Mouse (Mus musculus): ENCODE data around the gene Gmcl1. TPM values are rescaled to one million over a fixed set of nuclear protein-coding genes. Genes with fewer than 3 reads are reported as not detected.

Gene Gmcl1
- total RNA-seq, 2 experiments from 2014 or later: 3.4 to 3.8 TPM

DNA sequence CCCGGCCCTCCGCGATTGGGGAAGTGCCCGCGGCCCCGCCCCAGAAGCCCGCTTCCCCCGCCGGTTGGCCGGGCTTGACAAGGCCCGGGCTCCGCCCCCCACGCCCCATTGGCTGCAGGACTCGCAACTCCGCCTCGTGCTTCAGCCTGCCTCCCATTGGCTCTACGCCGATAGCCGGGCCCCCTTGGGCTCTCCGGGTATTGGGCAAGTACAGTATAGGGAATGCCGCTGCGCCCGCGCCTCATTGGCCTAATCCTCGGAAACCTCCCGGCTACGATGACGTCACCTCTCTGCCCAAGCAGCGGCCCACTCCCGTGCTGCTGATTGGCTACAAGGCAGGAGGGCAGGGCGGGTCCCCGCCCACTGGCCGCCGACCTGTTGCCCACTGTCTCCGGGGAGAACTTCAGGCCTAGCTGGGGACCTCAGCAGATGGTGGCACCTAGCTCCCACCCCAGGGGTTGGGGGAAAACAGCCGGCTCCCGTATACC lies 63.9 kb downstream of the Gmcl1 start:
- peak; percentile 100 for DNase-seq
- intact Hi-C loops (cut with DNase I; ENCODE audit: low total_unique reads): no loop called here

DNA sequence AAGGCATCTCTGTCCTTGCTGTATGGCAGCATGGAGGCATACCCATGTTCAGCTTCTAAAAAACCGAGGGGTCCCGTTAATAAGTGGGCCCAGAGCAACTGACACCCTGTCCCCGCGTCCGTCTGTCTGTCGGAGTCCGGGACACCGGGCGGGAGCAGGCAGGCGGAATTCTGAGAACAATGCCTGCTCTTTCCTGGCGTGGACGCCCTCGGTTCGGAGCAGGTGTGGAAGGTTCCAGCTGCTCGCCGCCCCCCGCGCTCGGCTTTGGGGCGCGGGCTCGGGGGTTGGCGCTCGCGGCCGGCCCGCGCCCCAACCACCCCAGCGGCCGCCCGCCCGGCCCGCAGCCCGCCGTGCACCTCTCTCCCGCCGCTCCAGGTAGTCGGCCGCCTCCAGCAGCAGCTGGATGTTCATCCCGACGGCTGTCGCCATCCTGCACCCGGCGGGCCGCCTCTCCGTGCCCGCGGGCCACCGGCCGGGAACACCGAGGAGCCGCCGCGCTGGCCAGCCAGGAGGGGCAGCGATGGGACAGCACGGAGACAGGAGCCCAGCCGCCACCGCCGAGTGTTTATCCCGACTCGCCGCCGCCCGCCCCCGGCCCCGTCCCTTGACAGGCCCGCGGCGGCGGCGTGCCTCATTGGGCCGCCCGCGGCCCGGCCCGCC lies 64.5 kb downstream of the Gmcl1 start, which contains the start of gene Mxd1:
TSS of gene Mxd1 (minus strand) at position 582 of the 660 bp plus-strand sequence.
- DNase-seq: peak; percentile 35
- intact Hi-C loops (cut with DNase I; ENCODE audit: low total_unique reads): no loop called here

DNA sequence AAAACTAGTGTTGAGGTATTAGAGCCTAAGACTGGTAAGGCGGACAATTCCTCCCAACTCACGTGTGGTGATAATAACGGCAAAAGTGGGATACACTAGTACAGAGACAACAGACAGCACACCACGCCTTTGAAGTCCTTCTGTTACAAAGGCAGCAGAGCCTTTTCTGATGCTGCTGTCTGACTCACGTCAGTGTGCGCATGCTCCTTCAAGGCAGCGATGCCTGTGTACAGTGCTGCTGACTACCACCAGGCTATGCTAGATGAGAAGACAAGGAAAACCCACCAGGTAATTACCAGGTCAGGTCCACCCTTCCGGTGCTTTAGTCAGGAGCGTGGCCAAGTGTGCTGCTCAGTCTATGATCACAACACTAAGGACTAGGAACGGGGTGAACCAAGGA lies 66.1 kb downstream of the Gmcl1 start:
- intact Hi-C loops (cut with DNase I; ENCODE audit: low total_unique reads): no loop called here
- DNase-seq: no peak

GRCm38 (mm10) chr6:86665560-86666307 lies 67.4 kb downstream of the Gmcl1 start:
- DNase-seq: no peak

GRCm38 (mm10) chr6:86665076-86665475 lies 68.1 kb downstream of the Gmcl1 start:
- DNase-seq: no peak
- intact Hi-C loops (cut with DNase I; ENCODE audit: low total_unique reads): no loop called here

More at GRCm38 (mm10) chr6:86665560-86666307, 67.4 kb downstream of the Gmcl1 start:
- intact Hi-C loops (cut with DNase I; ENCODE audit: low total_unique reads): no loop called here

- intact Hi-C loops (cut with DNase I; ENCODE audit: low total_unique reads): no loop called here
- DNase-seq: no peak
Observed at GRCm38 (mm10) chr6:86660161-86660877, 72.9 kb downstream of the Gmcl1 start.

- DNase-seq: no peak
- intact Hi-C loops (cut with DNase I; ENCODE audit: low total_unique reads): no loop called here
Observed at GRCm38 (mm10) chr6:86658501-86658900, 74.7 kb downstream of the Gmcl1 start.

GRCm38 (mm10) chr6:86654270-86654916 lies 78.8 kb downstream of the Gmcl1 start:
- DNase-seq: no peak
- intact Hi-C loops (cut with DNase I; ENCODE audit: low total_unique reads): no loop called here

DNA sequence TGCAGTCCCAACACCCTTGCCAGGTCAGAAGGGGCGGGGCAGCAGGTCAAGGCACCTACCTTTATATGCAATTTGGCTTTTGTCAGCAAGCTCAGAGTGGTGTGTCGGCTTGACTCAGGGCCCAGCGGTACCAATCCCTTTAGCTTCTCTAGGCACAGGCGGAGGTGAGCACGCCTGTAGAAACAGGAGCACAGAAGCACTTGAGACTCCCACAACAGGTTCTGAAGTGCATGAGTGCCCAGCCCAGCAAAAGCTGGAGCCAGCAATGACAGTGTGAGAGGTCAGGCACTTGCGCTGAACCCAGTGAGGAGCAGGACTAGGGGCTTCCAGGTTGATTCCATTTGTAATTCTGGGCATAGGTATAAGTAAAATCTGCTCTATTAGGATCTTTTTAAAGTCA lies 80.2 kb downstream of the Gmcl1 start:
- no peak for DNase-seq
- intact Hi-C loops (cut with DNase I; ENCODE audit: low total_unique reads): no loop called here

GRCm38 (mm10) chr6:86646143-86646542 lies 87.0 kb downstream of the Gmcl1 start:
- intact Hi-C loops (cut with DNase I; ENCODE audit: low total_unique reads): no loop called here

DNA sequence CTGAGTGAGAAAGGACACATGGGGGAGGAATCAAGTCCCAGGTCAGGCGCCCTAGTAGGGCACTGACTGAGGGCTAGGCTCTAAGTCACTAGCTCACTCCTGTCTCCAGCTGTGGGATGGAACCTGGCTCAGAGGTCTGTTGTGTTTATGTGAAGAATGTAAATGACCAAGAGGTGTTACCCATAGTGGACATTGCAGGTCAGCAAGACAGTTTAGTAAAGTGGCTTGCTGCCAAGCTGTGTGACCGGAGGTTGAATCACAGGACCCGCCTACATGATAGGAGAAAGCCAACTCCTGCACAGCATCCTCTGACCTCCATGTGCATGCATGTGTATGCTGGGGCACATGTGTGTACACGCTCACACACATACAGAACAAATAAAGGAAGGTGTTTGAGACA lies 87.6 kb downstream of the Gmcl1 start:
- intact Hi-C loops (cut with DNase I; ENCODE audit: low total_unique reads): no loop called here
- DNase-seq: no peak

More at GRCm38 (mm10) chr6:86646143-86646542, 87.0 kb downstream of the Gmcl1 start:
- no peak for DNase-seq

DNA sequence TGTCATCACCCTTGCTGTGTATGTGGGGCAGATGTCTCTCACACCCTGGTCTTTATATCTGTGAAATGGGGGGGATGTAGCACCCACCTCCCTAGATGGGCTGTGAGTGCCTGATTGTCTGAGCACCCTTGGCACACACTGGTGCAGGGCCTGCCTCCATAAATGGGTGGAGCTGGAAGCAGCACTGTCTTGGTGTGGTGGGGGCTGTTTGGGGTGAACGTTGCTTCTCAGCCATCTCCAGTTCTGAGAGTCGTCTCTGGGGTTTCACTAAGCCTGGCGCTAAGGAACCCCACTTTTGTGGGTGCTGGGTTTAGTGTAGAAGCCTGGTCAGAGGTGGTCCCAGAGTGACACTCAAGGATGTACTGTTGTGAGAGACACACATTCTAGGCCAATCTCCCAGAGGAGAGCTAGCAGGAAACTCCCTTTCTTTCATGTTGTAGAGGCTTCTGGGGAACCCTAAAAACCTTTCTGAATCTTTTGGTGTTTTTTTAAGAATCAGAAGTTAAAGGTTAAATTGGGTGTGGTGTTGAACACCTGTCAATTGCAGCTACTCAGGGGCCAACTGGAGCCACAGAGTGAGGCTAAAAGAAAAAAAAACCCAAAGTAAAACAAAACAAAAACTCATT lies 88.3 kb downstream of the Gmcl1 start:
- DNase-seq: no peak
- intact Hi-C loops (cut with DNase I; ENCODE audit: low total_unique reads): no loop called here

Other genes with a start within 250 kb of the Gmcl1 start
- 100 to 1,000 TPM; 128 to 164 TPM for gene Pcbp1, start 207.1 kb downstream of the Gmcl1 start, total RNA-seq (2021)
- under 1 TPM in 1 of 2 experiments, not detected in 1; 0.13 TPM for gene Asprv1, start 105.2 kb downstream of the Gmcl1 start, total RNA-seq (2021)
- 1 to 10 TPM; 3.9 to 4.0 TPM for gene Mxd1, start 64.2 kb downstream of the Gmcl1 start, total RNA-seq (2021)
- gene Snrnp27, start 48.9 kb downstream of the Gmcl1 start, total RNA-seq (2021): 10 to 100 TPM; 67.5 to 78.2 TPM
- 10 to 100 TPM; 20.4 to 23.1 TPM for gene Anxa4, start 60.2 kb upstream of the Gmcl1 start, total RNA-seq (2021)
- gene Aak1, start 116.1 kb upstream of the Gmcl1 start, total RNA-seq (2021): 10 to 100 TPM; 27.8 to 30.8 TPM